ENCODE assay signal across 8 mouse cellular contexts in the genomic region with DNA sequence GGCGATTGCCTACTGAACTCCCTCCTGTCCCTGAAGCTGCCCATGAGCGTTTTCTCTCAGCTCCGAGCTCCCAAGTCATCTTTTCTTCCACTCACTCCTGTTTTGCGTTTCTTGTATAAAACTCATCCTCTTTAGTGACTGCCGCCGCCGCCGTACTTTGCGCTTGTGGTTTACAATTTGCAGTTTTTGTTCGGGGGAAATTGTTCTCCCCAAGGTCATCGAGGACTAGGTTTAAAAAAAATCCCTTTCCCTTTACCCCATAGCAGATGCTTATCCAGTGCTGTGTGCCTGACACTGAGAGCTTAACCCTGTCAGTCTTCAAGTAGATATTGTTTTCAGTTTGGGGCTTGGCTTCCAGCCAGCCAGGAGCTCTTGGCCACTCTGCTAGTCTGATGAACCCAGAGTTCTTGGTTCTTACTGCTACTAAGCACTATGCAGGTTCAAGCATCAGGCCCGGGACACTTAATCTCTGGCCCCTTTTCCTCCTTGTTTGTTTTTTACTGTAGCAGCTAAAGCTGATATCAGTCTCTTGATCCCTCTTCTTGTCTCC. TPM values are rescaled to one million over a fixed set of nuclear protein-coding genes. Genes with fewer than 3 reads are reported as not detected.
A peak's percentile ranks its signal among the peaks of the same experiment; 100 is the strongest.
DNase-seq lines count a peak whose midpoint lies in the region; ATAC-seq and TF ChIP-seq lines count a peak whose summit lies in the region.

No protein-coding gene starts in this region.

- no peak for TF ChIP-seq CTCF in CH12.LX (conservative IDR thresholded peaks at IDR 0.05 in 1 of 2, IDR thresholded peaks at IDR 0.05 in 1 of 2; ENCODE audit: low read depth in 2 of 2, low read length in 2 of 2)
- no peak for TF ChIP-seq CTCF in midbrain, postnatal 0 days (IDR thresholded peaks at IDR 0.05)

- no peak for TF ChIP-seq POLR2A in CH12.LX (IDR thresholded peaks at IDR 0.05; ENCODE audit: low read depth, low read length)

- H3K79me2 ChIP-seq in CH12.LX (replicated peaks; ENCODE audit: control insufficient read depth, extremely low read depth, insufficient read depth, poor library complexity, severe bottlenecking): peaks cover 5% of the 10 kb centered on the region

- dilution Hi-C loops in CH12.LX (cut with MboI; ENCODE audit: extremely low pct_ligation_motif_present, extremely low pct_unique_long_range_greater_than_20kb, low sequenced_read_pairs): no loop called here

- peaks cover 22 to 51% of the 10 kb centered on the region in 2 experiments for H3K4me1 ChIP-seq in CH12.LX (ENCODE audit: control insufficient read depth in 1 of 2, insufficient read depth in 2 of 2)
- H3K4me1 ChIP-seq in forebrain, embryonic 12.5 days: peaks cover 9% of the 10 kb centered on the region
- peaks cover 13% of the 10 kb centered on the region for H3K4me1 ChIP-seq in kidney, embryonic 16.5 days (ENCODE audit: insufficient read depth, low read length)
- H3K4me1 ChIP-seq in midbrain, postnatal 0 days (ENCODE audit: insufficient read depth, low read length): no peaks in the 10 kb centered on the region

- no peaks in the 10 kb centered on the region for H3K27me3 ChIP-seq in CH12.LX (replicated peaks)
- peaks cover 53% of the 10 kb centered on the region for H3K27me3 ChIP-seq in forebrain, embryonic 12.5 days
- peaks cover 24% of the 10 kb centered on the region for H3K27me3 ChIP-seq in kidney, embryonic 16.5 days (ENCODE audit: insufficient read depth, low read length)
- peaks cover 6% of the 10 kb centered on the region; the same call in 1 of the 2 replicates for H3K27me3 ChIP-seq in midbrain, postnatal 0 days (ENCODE audit: insufficient read depth, low read length)

- TF ChIP-seq EP300 in CH12.LX (IDR thresholded peaks at IDR 0.05; ENCODE audit: low read length): no peak

- no peak for ATAC-seq in CD4-positive, CD25-positive, alpha-beta regulatory T cell, adult 4 months
- ATAC-seq in forebrain, embryonic 12.5 days (ENCODE audit: low FRiP score): no peak
- ATAC-seq in kidney, embryonic 16.5 days (ENCODE audit: low FRiP score, low TSS enrichment): no peak
- no peak for ATAC-seq in midbrain, postnatal 0 days (ENCODE audit: low FRiP score)

- in situ Hi-C loops in CH12.LX (cut with MboI; ENCODE audit: low pct_ligation_motif_present, low pct_unique_long_range_greater_than_20kb, low sequenced_read_pairs): no loop called here

- H3K4me2 ChIP-seq in CH12.LX (ENCODE audit: insufficient read depth, low read depth, poor library complexity, severe bottlenecking): peak overlapping the region; percentile 97
- peak overlapping the region; percentile 99 for H3K4me2 ChIP-seq in forebrain, embryonic 12.5 days
- peak overlapping the region; percentile 98 for H3K4me2 ChIP-seq in kidney, embryonic 16.5 days (replicated peaks; ENCODE audit: low read depth, low read length)
- H3K4me2 ChIP-seq in midbrain, postnatal 0 days (ENCODE audit: low read depth, low read length, poor library complexity, severe bottlenecking): peak overlapping the region; percentile 93

- H3K9me3 ChIP-seq in CH12.LX (replicated peaks; ENCODE audit: low read length): no peaks in the 10 kb centered on the region
- H3K9me3 ChIP-seq in forebrain, embryonic 12.5 days: no peaks in the 10 kb centered on the region
- no peaks in the 10 kb centered on the region for H3K9me3 ChIP-seq in kidney, embryonic 16.5 days (ENCODE audit: low read length)
- no peaks in the 10 kb centered on the region for H3K9me3 ChIP-seq in midbrain, postnatal 0 days (ENCODE audit: low read length)

- peak; percentile 29 for DNase-seq in CD4-positive, CD25-positive, alpha-beta regulatory T cell, adult 2 months (ENCODE audit: low read depth, low spot score)
- DNase-seq in CH12.LX (ENCODE audit: extremely low read depth) (no peak), adipocyte (ENCODE audit: low spot score) (no peak)
- no peak for DNase-seq in midbrain, postnatal 0 days (ENCODE audit: low spot score)
- no peak for DNase-seq in gastrocnemius, adult 18-20 months (ENCODE audit: low spot score)

- no peak for TF ChIP-seq RAD21 in CH12.LX (IDR thresholded peaks at IDR 0.05; ENCODE audit: low read depth, low read length)

- peak overlapping the region; percentile 75 to 89 (median 81) for H3K4me3 ChIP-seq in CH12.LX (replicated peaks in 1 of 3; ENCODE audit: low read depth in 2 of 3, low read length in 2 of 3, poor library complexity in 1 of 3)
- H3K4me3 ChIP-seq in forebrain, embryonic 12.5 days (replicated peaks): peak overlapping the region; percentile 75
- peak overlapping the region; percentile 80 for H3K4me3 ChIP-seq in kidney, embryonic 16.5 days (ENCODE audit: low read length)
- H3K4me3 ChIP-seq in midbrain, postnatal 0 days (ENCODE audit: low read depth, low read length): peak overlapping the region; percentile 77

- 3% methylated on average over 12 of the region's 12 CpGs for WGBS in forebrain, embryonic 12.5 days
- 2% methylated on average over 12 of the region's 12 CpGs for WGBS in kidney, embryonic 16.5 days
- 3% methylated on average over 12 of the region's 12 CpGs for WGBS in midbrain, postnatal 0 days

- H3K36me3 ChIP-seq in CH12.LX (replicated peaks in 1 of 2; ENCODE audit: control insufficient read depth in 1 of 2, insufficient read depth in 1 of 2, low read length in 1 of 2): no peaks in the 10 kb centered on the region
- H3K36me3 ChIP-seq in forebrain, embryonic 12.5 days (replicated peaks): no peaks in the 10 kb centered on the region
- H3K36me3 ChIP-seq in kidney, embryonic 16.5 days (ENCODE audit: insufficient read depth, low read length): no peaks in the 10 kb centered on the region
- no peaks in the 10 kb centered on the region for H3K36me3 ChIP-seq in midbrain, postnatal 0 days (ENCODE audit: insufficient read depth, low read length)

- H3K27ac ChIP-seq in CH12.LX (ENCODE audit: insufficient read depth, low read depth): no peak overlapping the region
- H3K27ac ChIP-seq in forebrain, embryonic 12.5 days: no peak overlapping the region
- H3K27ac ChIP-seq in kidney, embryonic 16.5 days (ENCODE audit: low read length): no peak overlapping the region
- no peak overlapping the region for H3K27ac ChIP-seq in midbrain, postnatal 0 days (ENCODE audit: low read depth, low read length)

- peak overlapping the region; percentile 69 for H3K9ac ChIP-seq in CH12.LX (ENCODE audit: insufficient read depth, low read depth)
- peak overlapping the region; percentile 79; the same call in 1 of the 2 replicates for H3K9ac ChIP-seq in forebrain, embryonic 12.5 days
- peak overlapping the region; percentile 81 for H3K9ac ChIP-seq in kidney, embryonic 16.5 days (replicated peaks; ENCODE audit: low read length)
- no peak overlapping the region for H3K9ac ChIP-seq in midbrain, postnatal 0 days (replicated peaks; ENCODE audit: low read length, poor library complexity, severe bottlenecking)

TF ChIP-seq in CH12.LX, 34 proteins besides CTCF, POLR2A, EP300 and RAD21:
- TF ChIP-seq MAX (IDR thresholded peaks at IDR 0.05; ENCODE audit: low read length): no peak
- no peak for TF ChIP-seq JUND (conservative IDR thresholded peaks at IDR 0.05; ENCODE audit: low read depth, low read length)
- TF ChIP-seq USF2 (conservative IDR thresholded peaks at IDR 0.05; ENCODE audit: low read depth, low read length): no peak
- TF ChIP-seq ZC3H11A (IDR thresholded peaks at IDR 0.05; ENCODE audit: low read depth, low read length): no peak

RNA-seq across cellular contexts. Expression of gene Elovl7, which starts 1.1 kb away (rescaled TPM):
- under 1 TPM; 0.15 to 0.22 TPM for polyA plus RNA-seq in CD4-positive, CD25-positive, alpha-beta regulatory T cell, adult 4 months (2017; shearing (Covaris generic))
- total RNA-seq in CH12.LX (2012; rRNA removed) (4.4 and 5.3 TPM in 2 replicates), CH12.LX (2014; rRNA removed) (8.3 and 8.6 TPM in 2 replicates)
- polyA plus RNA-seq in CH12.LX (2012; ENCODE audit: insufficient read length, low read depth): 11.6 and 11.9 TPM in 2 replicates
- polyA plus RNA-seq in forebrain, embryonic 12.5 days (2016; fragmentation: Nextera tagmentation; extraction: Ambion mirVana): 0.57 and 1.3 TPM in 2 replicates
- polyA plus RNA-seq in kidney, embryonic 16.5 days (2015; fragmentation: Nextera tagmentation; extraction: Ambion mirVana): 20.5 and 22.0 TPM in 2 replicates
- total RNA-seq in midbrain, postnatal 0 days (2014; rRNA removed): 1.9 and 2.3 TPM in 2 replicates
- 1.9 and 2.4 TPM in 2 replicates for polyA plus RNA-seq in midbrain, postnatal 0 days (2015; fragmentation: Nextera tagmentation; extraction: Ambion mirVana)
- under 1 TPM; 0.27 to 0.33 TPM for total RNA-seq in gastrocnemius, adult 18-20 months (2021)

RNA-seq across cellular contexts. Expression of gene Ercc8, which starts 56.8 kb away (rescaled TPM):
- 10 to 100 TPM; 11.0 to 13.6 TPM for polyA plus RNA-seq in CD4-positive, CD25-positive, alpha-beta regulatory T cell, adult 4 months (2017; shearing (Covaris generic))
- total RNA-seq in CH12.LX (2012; rRNA removed) (20.0 and 27.1 TPM in 2 replicates), CH12.LX (2014; rRNA removed) (29.4 and 32.2 TPM in 2 replicates)
- 20.7 and 23.0 TPM in 2 replicates for polyA plus RNA-seq in CH12.LX (2012; ENCODE audit: insufficient read length, low read depth)
- polyA plus RNA-seq in forebrain, embryonic 12.5 days (2016; fragmentation: Nextera tagmentation; extraction: Ambion mirVana): 23.0 and 24.0 TPM in 2 replicates
- 15.4 and 16.7 TPM in 2 replicates for polyA plus RNA-seq in kidney, embryonic 16.5 days (2015; fragmentation: Nextera tagmentation; extraction: Ambion mirVana)
- 33.8 and 36.6 TPM in 2 replicates for total RNA-seq in midbrain, postnatal 0 days (2014; rRNA removed)
- 33.2 and 33.5 TPM in 2 replicates for polyA plus RNA-seq in midbrain, postnatal 0 days (2015; fragmentation: Nextera tagmentation; extraction: Ambion mirVana)
- 1 to 10 TPM; 4.7 to 5.1 TPM for total RNA-seq in gastrocnemius, adult 18-20 months (2021)

RNA-seq across cellular contexts. Expression of gene Ndufaf2, which starts 56.9 kb away (rescaled TPM):
- 10 to 100 TPM; 39.7 to 40.4 TPM for polyA plus RNA-seq in CD4-positive, CD25-positive, alpha-beta regulatory T cell, adult 4 months (2017; shearing (Covaris generic))
- total RNA-seq in CH12.LX (2012; rRNA removed) (51.2 and 65.9 TPM in 2 replicates), CH12.LX (2014; rRNA removed) (37.1 and 55.3 TPM in 2 replicates)
- 117 and 161 TPM in 2 replicates for polyA plus RNA-seq in CH12.LX (2012; ENCODE audit: insufficient read length, low read depth)
- 96.1 and 99.3 TPM in 2 replicates for polyA plus RNA-seq in forebrain, embryonic 12.5 days (2016; fragmentation: Nextera tagmentation; extraction: Ambion mirVana)
- polyA plus RNA-seq in kidney, embryonic 16.5 days (2015; fragmentation: Nextera tagmentation; extraction: Ambion mirVana): 72.0 and 72.6 TPM in 2 replicates
- total RNA-seq in midbrain, postnatal 0 days (2014; rRNA removed): 7.1 and 14.8 TPM in 2 replicates
- polyA plus RNA-seq in midbrain, postnatal 0 days (2015; fragmentation: Nextera tagmentation; extraction: Ambion mirVana): 72.0 and 74.4 TPM in 2 replicates
- total RNA-seq in gastrocnemius, adult 18-20 months (2021): 10 to 100 TPM; 20.4 to 24.3 TPM
